Mouse (Mus musculus) lung, adult 2 months (tissue): ENCODE measurements around the gene 4931414P19Rik.

Source experiments
- CTCF ChIP-seq: fragments of 200-500 bp; IDR thresholded peaks from 2 replicates; pipeline ENCODE4 v1.5.1; 2011; ENCODE audit warnings: mild to moderate bottlenecking, low read length, control low read depth; ENCODE audit not compliant: insufficient read depth
- POLR2A ChIP-seq: fragments of 200-500 bp; IDR thresholded peaks from 2 replicates; pipeline ENCODE4 v1.6.1; 2011; ENCODE audit warnings: low read depth, mild to moderate bottlenecking, control low read depth, low read length, borderline replicate concordance; ENCODE audit errors: extremely low read depth

GRCm38 (mm10) chr14:54652787-54653186 lies 47.0 kb upstream of the 4931414P19Rik start:
- TF ChIP-seq CTCF = no peak
- TF ChIP-seq POLR2A = no peak
